Mouse (Mus musculus) hindbrain, embryonic 13.5 days (tissue): Measurements from ENCODE around the gene Npas2. TPM values are rescaled to one million over a fixed set of nuclear protein-coding genes. Genes with fewer than 3 reads are reported as not detected.

Source experiments
- ATAC-seq: fragments of 200-750 bp; cut with Nextera tagmentation; 2 replicates; pipeline ENCODE4 v1.8.0; 2017; ENCODE audit warnings: moderate TSS enrichment; ENCODE audit not compliant: low FRiP score
- H3K27ac ChIP-seq: fragments of 300-500 bp; sonication (generic); 2 replicates; pipeline ENCODE4 v1.5.1; 2015; ENCODE audit warnings: inconsistent platforms, mild to moderate bottlenecking, moderate library complexity
- H3K27me3 ChIP-seq: fragments of 300-500 bp; sonication (generic); 2 replicates; pipeline ENCODE4 v1.6.1; 2015; ENCODE audit warnings: mild to moderate bottlenecking, inconsistent platforms
- H3K36me3 ChIP-seq: fragments of 300-500 bp; sonication (generic); 2 replicates; pipeline ENCODE4 v1.6.1; 2015; ENCODE audit warnings: mild to moderate bottlenecking, inconsistent platforms
- H3K4me1 ChIP-seq: fragments of 300-500 bp; sonication (generic); replicated peaks from 2 replicates; pipeline ENCODE4 v1.6.1; 2015; ENCODE audit warnings: inconsistent platforms
- H3K4me2 ChIP-seq: fragments of 300-500 bp; sonication (generic); 2 replicates; pipeline ENCODE4 v1.6.1; 2015; ENCODE audit warnings: inconsistent platforms, mild to moderate bottlenecking, moderate library complexity
- H3K4me3 ChIP-seq: fragments of 300-500 bp; sonication (generic); 2 replicates; pipeline ENCODE4 v1.5.1; 2015; ENCODE audit warnings: mild to moderate bottlenecking, inconsistent platforms
- H3K9ac ChIP-seq: fragments of 300-500 bp; sonication (generic); 2 replicates; pipeline ENCODE4 v1.6.1; 2015; ENCODE audit warnings: mild to moderate bottlenecking, inconsistent platforms
- H3K9me3 ChIP-seq: fragments of 300-500 bp; sonication (generic); 2 replicates; pipeline ENCODE4 v1.6.1; 2016; ENCODE audit warnings: inconsistent platforms
- WGBS: fragments of 180-500 bp; shearing (Covaris S2); methylation state at CpG from one replicate; pipeline ENCODE4 v1.1.7; 2015; 5-methylcytosine and 5-hydroxymethylcytosine counted together
- polyA plus RNA-seq: library from polyadenylated mRNA; unstranded; fragments of >200 nt; fragmentation: Nextera tagmentation; extraction: Ambion mirVana; gene quantifications from 2 replicates; pipeline ENCODE4 v1.2.1, GENCODE M21; 2015

The Npas2 gene
- polyA plus RNA-seq, 1 experiment from 2014 or later = 0.40 TPM

GRCm38 (mm10) chr1:39300243-39300642 lies 106.7 kb downstream of the Npas2 start:
- no peaks in the 10 kb centered on the region for H3K9me3 ChIP-seq
- no peak overlapping the region for H3K4me2 ChIP-seq

GRCm38 (mm10) chr1:39300676-39301075 lies 107.1 kb downstream of the Npas2 start:
- H3K4me3 ChIP-seq = no peak overlapping the region
- no peak for ATAC-seq
- no peaks in the 10 kb centered on the region for H3K9me3 ChIP-seq
- H3K36me3 ChIP-seq = no peaks in the 10 kb centered on the region
- no peak overlapping the region for H3K9ac ChIP-seq
- 92% methylated on average over 6 of the region's 6 CpGs for WGBS
- no peaks in the 10 kb centered on the region for H3K27me3 ChIP-seq
- H3K4me1 ChIP-seq = no peaks in the 10 kb centered on the region
- H3K4me2 ChIP-seq = no peak overlapping the region
- H3K27ac ChIP-seq = no peak overlapping the region

More at GRCm38 (mm10) chr1:39300243-39300642, 106.7 kb downstream of the Npas2 start:
- H3K27ac ChIP-seq = no peak overlapping the region
- 93% methylated on average over 9 of the region's 9 CpGs for WGBS
- H3K9ac ChIP-seq = no peak overlapping the region
- ATAC-seq = no peak
- no peaks in the 10 kb centered on the region for H3K27me3 ChIP-seq
- H3K4me3 ChIP-seq = no peak overlapping the region
- H3K4me1 ChIP-seq = no peaks in the 10 kb centered on the region
- H3K36me3 ChIP-seq = no peaks in the 10 kb centered on the region

GRCm38 (mm10) chr1:39302246-39302645 lies 108.7 kb downstream of the Npas2 start:
- Histone ChIP-seq H3K4me3 (no peak overlapping the region), H3K27me3 (no peaks in the 10 kb centered on the region), H3K4me2 (no peak overlapping the region), H3K9me3 (no peaks in the 10 kb centered on the region), H3K9ac (no peak overlapping the region), H3K36me3 (no peaks in the 10 kb centered on the region), H3K4me1 (no peaks in the 10 kb centered on the region), H3K27ac (no peak overlapping the region)
- 90% methylated on average over 7 of the region's 7 CpGs for WGBS
- no peak for ATAC-seq

DNA sequence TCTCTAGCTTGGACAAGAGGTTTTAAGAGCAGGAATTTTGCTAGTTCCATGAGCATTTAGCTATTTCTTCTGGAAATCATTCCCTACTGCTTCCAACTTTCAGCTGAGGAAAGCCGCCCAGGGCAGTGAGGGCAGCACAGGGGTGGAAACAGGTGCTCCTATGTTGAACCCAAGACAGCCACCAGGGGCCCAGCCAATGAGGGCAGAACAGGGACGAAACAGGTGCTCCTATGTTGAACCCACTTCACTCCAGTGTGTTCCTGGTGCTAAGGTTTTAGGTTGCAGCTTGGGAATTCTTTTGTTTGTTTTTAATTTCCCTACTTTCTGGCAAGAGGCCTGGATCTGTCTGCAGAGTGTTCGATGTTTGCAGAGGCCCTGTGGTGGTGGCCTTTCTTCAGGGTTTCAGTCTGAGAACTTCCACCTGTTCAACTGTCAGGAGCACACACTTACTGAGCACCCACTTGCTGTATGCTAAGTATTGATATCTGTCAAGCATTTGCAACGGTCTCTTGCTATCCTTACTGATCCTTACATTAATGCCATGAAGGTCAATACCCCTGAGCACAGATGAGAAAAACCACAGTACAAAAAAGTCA lies 109.6 kb downstream of the Npas2 start:
- no peak overlapping the region for H3K4me3 ChIP-seq
- H3K4me1 ChIP-seq = no peaks in the 10 kb centered on the region
- H3K4me2 ChIP-seq = no peak overlapping the region
- no peaks in the 10 kb centered on the region for H3K36me3 ChIP-seq
- no peak overlapping the region for H3K27ac ChIP-seq
- H3K27me3 ChIP-seq = no peaks in the 10 kb centered on the region
- ATAC-seq = no peak
- WGBS = 82% methylated on average over 4 of the region's 4 CpGs
- H3K9ac ChIP-seq = no peak overlapping the region
- no peaks in the 10 kb centered on the region for H3K9me3 ChIP-seq

GRCm38 (mm10) chr1:39307291-39307690 lies 113.8 kb downstream of the Npas2 start:
- no peaks in the 10 kb centered on the region for H3K9me3 ChIP-seq
- no peak overlapping the region for H3K27ac ChIP-seq
- H3K27me3 ChIP-seq = no peaks in the 10 kb centered on the region
- no peaks in the 10 kb centered on the region for H3K36me3 ChIP-seq
- no peak overlapping the region for H3K4me3 ChIP-seq
- ATAC-seq = no peak
- no peak overlapping the region for H3K9ac ChIP-seq
- H3K4me1 ChIP-seq = no peaks in the 10 kb centered on the region; the same call in 1 of the 2 replicates
- H3K4me2 ChIP-seq = no peak overlapping the region

DNA sequence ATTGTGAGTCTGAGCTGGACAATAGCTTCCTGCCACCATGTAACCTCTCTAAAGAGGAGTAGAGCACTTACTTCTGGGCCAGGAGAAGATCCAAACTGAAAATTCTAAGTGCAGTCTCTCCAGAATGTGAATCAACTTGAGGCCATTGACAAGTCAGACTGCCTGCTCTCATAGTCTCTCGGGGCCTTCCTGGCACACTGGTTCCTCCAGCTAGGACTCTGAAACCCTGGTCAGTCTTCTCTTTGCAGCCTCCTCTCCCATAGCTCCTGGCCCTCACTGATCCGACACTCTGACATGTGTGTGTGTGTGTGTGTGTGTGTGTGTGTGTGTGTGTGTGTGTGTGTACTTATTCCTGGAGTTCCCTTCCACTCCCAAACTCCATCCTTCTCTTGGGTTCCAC lies 114.4 kb downstream of the Npas2 start:
- Histone ChIP-seq H3K27me3 (no peaks in the 10 kb centered on the region), H3K9ac (no peak overlapping the region), H3K4me2 (no peak overlapping the region), H3K27ac (no peak overlapping the region), H3K4me1 (peaks cover 4% of the 10 kb centered on the region), H3K9me3 (no peaks in the 10 kb centered on the region), H3K4me3 (no peak overlapping the region), H3K36me3 (no peaks in the 10 kb centered on the region)
- no peak for ATAC-seq
- 86% methylated on average over 2 of the region's 2 CpGs for WGBS

- Histone ChIP-seq H3K4me1 (peaks cover 9% of the 10 kb centered on the region), H3K9ac (no peak overlapping the region), H3K4me2 (no peak overlapping the region), H3K27me3 (no peaks in the 10 kb centered on the region), H3K4me3 (no peak overlapping the region), H3K27ac (no peak overlapping the region), H3K9me3 (no peaks in the 10 kb centered on the region), H3K36me3 (no peaks in the 10 kb centered on the region)
- no peak for ATAC-seq
- WGBS = 91% methylated on average over 7 of the region's 7 CpGs
These were observed 116.0 kb downstream of the Npas2 start for GRCm38 (mm10) chr1:39309548-39309947.

DNA sequence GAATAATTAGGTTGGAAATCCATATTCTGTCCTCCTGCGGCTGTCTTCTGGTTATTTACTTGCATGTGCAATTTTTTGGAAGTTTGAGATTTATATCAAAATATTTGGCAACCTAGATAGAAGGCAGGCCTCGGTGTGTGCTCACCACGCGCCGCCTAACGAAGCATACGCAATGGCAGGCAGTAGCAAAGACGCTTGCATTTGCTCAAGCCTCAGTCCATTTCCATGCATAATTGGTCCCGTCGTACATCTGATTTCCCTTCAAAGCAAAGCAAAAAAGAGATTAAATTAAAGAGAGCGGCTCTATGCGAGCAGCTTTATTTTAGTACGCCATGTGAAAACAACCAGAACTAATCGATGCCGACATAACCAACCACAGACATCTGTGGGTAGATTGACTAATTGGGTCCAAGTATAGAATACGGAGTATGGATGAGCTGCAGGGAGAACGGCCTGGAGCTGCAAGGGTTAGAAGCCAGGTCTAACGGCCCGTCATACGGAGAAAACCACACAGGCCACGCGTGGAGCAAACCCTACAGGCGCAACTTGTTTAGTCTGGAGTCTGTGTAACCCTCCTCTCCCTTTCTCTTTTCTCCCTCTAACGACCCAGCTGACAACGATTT lies 118.9 kb downstream of the Npas2 start:
- Histone ChIP-seq H3K4me2 (peak overlapping the region; percentile 25; the same call in 1 of the 2 replicates), H3K4me1 (peaks cover 9% of the 10 kb centered on the region), H3K27ac (no peak overlapping the region), H3K4me3 (no peak overlapping the region), H3K27me3 (no peaks in the 10 kb centered on the region), H3K9ac (no peak overlapping the region), H3K36me3 (no peaks in the 10 kb centered on the region), H3K9me3 (no peaks in the 10 kb centered on the region)
- no peak; the same call in 1 of the 2 replicates for ATAC-seq
- 45% methylated on average over 25 of the region's 25 CpGs for WGBS

- WGBS = 84% methylated on average over 10 of the region's 10 CpGs
These were observed 120.1 kb downstream of the Npas2 start for GRCm38 (mm10) chr1:39313352-39314245.

DNA sequence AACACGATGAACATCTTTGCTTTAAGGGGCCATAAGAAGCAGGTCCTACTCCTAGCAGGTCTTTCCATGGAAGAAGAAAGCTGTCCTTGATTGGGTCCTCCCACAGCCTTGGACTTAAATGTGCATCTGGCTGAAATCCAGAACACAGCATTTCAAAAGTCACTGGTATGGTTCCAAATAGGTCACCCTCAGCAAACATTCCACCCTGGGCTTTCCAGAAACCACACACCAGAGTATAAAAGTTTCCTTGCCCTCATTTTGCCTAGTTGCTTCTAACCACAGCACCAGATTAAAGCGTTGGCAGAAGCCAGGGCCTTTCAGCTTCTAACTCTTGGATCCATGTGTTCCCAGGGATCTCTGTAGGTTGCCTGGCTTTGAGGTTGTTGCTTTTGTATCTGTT lies 124.4 kb downstream of the Npas2 start:
- H3K36me3 ChIP-seq = no peaks in the 10 kb centered on the region
- WGBS = 93% methylated on average over 2 of the region's 2 CpGs

More at GRCm38 (mm10) chr1:39313352-39314245, 120.1 kb downstream of the Npas2 start:
- no peak for ATAC-seq
- Histone ChIP-seq H3K36me3 (no peaks in the 10 kb centered on the region), H3K4me3 (no peak overlapping the region), H3K4me2 (no peak overlapping the region), H3K27me3 (no peaks in the 10 kb centered on the region), H3K4me1 (peaks cover 9% of the 10 kb centered on the region), H3K9ac (no peak overlapping the region), H3K27ac (no peak overlapping the region), H3K9me3 (no peaks in the 10 kb centered on the region)

DNA sequence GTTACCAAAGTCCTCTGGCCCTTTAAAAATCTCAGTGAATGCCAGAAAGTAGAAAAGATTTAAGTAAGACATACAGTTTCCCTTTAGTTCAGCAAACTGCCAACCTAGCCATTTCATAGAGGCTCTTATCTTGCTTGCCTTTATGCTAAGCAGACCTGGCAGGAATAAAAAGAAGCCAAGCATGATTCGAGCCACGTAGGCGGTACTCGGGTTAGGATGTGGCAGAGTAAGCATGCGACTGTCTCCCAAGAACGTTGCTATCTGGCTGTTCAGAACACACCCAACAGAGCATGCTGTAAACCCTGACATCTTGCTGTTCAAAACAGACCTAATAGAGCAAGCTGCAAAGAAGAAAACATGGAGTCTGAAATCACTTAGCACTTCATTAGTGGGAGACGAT lies 125.3 kb downstream of the Npas2 start:
- ATAC-seq = no peak
- H3K9me3 ChIP-seq = no peaks in the 10 kb centered on the region
- no peak overlapping the region for H3K4me3 ChIP-seq
- no peaks in the 10 kb centered on the region for H3K4me1 ChIP-seq
- H3K27me3 ChIP-seq = no peaks in the 10 kb centered on the region
- H3K27ac ChIP-seq = no peak overlapping the region
- no peak overlapping the region for H3K4me2 ChIP-seq
- no peaks in the 10 kb centered on the region for H3K36me3 ChIP-seq
- H3K9ac ChIP-seq = no peak overlapping the region
- WGBS = 79% methylated on average over 7 of the region's 7 CpGs

More for the DNA sequence above, 124.4 kb downstream of the Npas2 start:
- Histone ChIP-seq H3K4me1 (0 out of 2 replicates have a peak, but pooled peaks cover 5% of the 10 kb centered on the region), H3K4me3 (no peak overlapping the region), H3K27me3 (no peaks in the 10 kb centered on the region), H3K4me2 (no peak overlapping the region), H3K9me3 (no peaks in the 10 kb centered on the region), H3K9ac (no peak overlapping the region), H3K27ac (no peak overlapping the region)
- no peak for ATAC-seq

DNA sequence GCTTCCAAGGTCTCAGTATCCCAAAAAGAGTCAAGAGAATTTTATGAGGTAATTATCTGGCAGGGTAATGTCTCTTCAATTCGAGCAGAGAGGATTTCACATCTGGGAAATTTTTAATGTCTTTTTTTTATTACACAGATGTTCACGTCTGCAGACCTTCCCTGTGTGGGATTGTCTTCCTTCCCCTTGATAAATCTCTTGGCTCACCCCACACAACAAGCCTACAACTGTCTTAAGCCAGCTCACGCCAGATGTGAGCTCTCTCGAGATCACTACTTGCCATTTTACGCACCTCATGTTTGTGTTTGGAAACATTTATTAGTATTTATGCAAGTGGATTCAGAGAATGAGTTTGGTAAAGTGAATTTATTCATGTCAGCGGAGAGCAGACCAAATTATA lies 128.4 kb downstream of the Npas2 start:
- H3K4me2 ChIP-seq = no peak overlapping the region
- no peak overlapping the region for H3K9ac ChIP-seq
- H3K36me3 ChIP-seq = no peaks in the 10 kb centered on the region
- H3K4me1 ChIP-seq = no peaks in the 10 kb centered on the region
- no peak overlapping the region for H3K27ac ChIP-seq
- ATAC-seq = no peak
- no peaks in the 10 kb centered on the region for H3K27me3 ChIP-seq
- H3K4me3 ChIP-seq = no peak overlapping the region
- WGBS = 76% methylated on average over 6 of the region's 6 CpGs
- H3K9me3 ChIP-seq = no peaks in the 10 kb centered on the region
